Mouse (Mus musculus): ENCODE measurements around the gene Gm49711. TPM values are rescaled to one million over a fixed set of nuclear protein-coding genes. Genes with fewer than 3 reads are reported as not detected.

Gene Gm49711
- polyA plus RNA-seq, 1 experiment = not detected

DNA sequence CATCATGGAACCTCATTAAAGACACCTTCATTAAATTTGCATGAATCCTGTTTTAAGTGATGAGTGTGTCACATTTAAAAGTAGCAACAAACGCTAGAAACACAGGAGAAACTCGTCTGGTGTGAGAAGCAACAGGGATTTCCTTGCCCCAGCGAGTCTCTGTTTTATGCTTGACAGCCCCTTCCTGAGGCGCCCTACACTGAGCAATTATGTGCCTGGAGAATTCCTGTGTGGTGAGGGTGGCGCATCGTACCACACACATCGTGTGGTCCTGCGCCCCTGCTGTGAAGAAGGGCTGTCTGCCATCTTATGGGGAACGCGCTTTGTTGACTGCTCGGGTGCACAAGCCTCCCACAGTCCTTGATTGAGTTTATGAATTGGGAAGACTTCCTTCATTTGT lies 162.6 kb downstream of the Gm49711 start:
- Histone ChIP-seq H3K27ac (replicated peaks; ENCODE audit: low read depth, low read length) (no peak overlapping the region), H3K4me3 (ENCODE audit: insufficient read depth, low read depth, low read length) (no peak overlapping the region), H3K4me1 (ENCODE audit: control insufficient read depth, insufficient read depth, insufficient read length, low read length) (peaks cover 4% of the 10 kb centered on the region; the same call in 1 of the 2 replicates)

DNA sequence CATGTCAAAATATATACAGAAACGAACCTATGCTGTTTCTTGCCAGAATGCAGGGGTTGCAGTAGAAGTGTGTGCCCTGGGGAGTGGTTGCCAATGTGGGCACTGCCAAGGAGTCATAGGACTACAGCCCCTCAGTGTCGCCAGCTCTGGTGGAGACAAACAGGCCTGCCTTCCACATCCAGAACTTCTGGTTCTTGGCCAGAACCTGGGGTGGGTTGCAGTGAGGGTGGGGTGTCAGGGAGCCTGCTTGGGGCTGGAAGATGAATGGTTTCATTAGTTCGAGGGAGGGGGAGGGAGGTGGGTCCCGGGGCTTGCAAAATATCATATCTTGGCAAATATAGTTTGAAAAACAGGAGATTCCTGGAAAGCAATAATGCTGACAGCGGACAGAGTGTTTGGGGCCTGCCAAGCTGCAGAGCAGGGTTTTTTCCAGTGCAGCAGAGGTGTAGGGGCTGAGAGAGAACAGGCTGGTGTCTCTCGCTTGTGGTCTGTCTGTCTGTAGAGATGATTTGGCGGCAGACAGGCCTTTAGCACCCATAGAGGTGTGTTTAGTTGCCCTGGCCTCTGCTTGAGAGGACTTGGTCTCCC lies 170.3 kb downstream of the Gm49711 start:
- peaks cover 2% of the 10 kb centered on the region; the same call in 1 of the 2 replicates for H3K4me1 ChIP-seq (ENCODE audit: control insufficient read depth, insufficient read depth, insufficient read length, low read length)

DNA sequence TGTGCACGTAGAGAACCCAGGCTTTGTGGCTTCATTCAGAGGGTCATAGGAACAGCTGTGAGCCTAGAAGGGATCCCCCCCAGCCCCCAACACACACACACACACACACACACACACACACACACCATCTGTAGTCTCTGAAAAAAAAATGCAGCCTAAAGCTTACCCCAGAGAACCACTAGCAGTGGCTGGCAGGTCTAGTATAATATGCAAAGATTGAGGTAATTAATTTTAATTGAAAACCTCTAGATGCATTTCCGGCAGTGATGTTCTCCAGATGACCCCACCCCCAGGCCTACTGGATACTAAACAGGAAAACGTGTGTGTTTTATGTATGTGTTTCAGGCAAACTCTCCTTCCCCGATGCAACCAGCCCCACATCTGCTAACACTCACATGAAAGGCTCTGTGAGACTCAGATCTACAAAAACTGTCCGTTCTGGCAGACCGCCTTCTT lies 172.4 kb downstream of the Gm49711 start:
- Histone ChIP-seq H3K4me3 (ENCODE audit: insufficient read depth, low read depth, low read length) (no peak overlapping the region), H3K4me1 (ENCODE audit: control insufficient read depth, insufficient read depth, insufficient read length, low read length) (peaks cover under 1% of the 10 kb centered on the region; the same call in 1 of the 2 replicates), H3K27ac (replicated peaks; ENCODE audit: low read depth, low read length) (no peak overlapping the region)

More for the DNA sequence above, 170.3 kb downstream of the Gm49711 start:
- Histone ChIP-seq H3K4me3 (ENCODE audit: insufficient read depth, low read depth, low read length) (no peak overlapping the region), H3K27ac (replicated peaks; ENCODE audit: low read depth, low read length) (no peak overlapping the region)

DNA sequence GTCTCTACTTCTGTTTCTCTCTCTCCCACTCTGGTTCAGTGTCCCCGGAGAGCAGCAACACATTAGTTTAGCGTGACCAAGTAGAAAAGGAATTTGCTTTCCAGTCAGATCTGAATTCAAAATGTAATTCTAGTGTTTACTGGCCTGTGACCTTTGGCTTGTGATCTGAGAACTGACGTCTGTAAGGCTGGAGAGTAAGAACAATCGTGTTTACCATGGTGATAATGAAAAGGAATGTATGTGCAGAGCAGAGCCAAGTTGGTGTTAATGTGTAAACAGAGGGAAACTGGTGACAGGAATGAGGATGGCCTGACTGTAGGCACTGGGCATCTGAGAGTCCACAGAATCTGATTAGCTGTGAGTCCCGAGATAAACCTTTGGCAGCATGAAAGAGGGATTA lies 176.4 kb downstream of the Gm49711 start:
- no peak overlapping the region for H3K4me3 ChIP-seq (ENCODE audit: insufficient read depth, low read depth, low read length)
- no peaks in the 10 kb centered on the region for H3K4me1 ChIP-seq (ENCODE audit: control insufficient read depth, insufficient read depth, insufficient read length, low read length)
- H3K27ac ChIP-seq (replicated peaks; ENCODE audit: low read depth, low read length) = no peak overlapping the region

DNA sequence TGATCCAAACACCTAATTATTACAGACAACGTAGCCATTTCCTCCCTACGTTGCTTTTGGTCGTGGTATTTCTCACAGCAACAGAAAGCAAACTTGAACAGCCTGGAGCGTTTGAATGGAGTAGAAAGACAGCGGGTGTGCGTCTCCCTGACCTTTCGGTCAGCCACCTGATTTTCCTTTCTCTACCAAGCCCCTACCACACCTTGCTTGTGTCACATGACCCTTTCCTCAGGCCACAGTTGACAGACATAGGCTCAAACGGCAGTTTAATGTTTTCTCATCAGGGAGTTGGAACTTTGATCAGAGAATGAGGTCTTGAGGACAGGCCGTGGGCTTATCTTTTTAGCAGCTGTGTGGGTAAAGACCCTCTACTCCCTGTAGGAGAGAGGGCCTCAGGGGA lies 177.1 kb downstream of the Gm49711 start:
- H3K4me1 ChIP-seq (ENCODE audit: control insufficient read depth, insufficient read depth, insufficient read length, low read length) = no peaks in the 10 kb centered on the region
- no peak overlapping the region for H3K4me3 ChIP-seq (ENCODE audit: insufficient read depth, low read depth, low read length)
- H3K27ac ChIP-seq (replicated peaks; ENCODE audit: low read depth, low read length) = no peak overlapping the region

Other genes with a start within 250 kb of the Gm49711 start
- 108 and 144 TPM in 2 replicates for gene Mrps6, start within 50 bp of the Gm49711 start, polyA plus RNA-seq (2012; ENCODE audit: insufficient read depth, insufficient read length, missing spikeins)
- gene Slc5a3, start within 50 bp of the Gm49711 start, polyA plus RNA-seq (2012; ENCODE audit: insufficient read depth, insufficient read length, missing spikeins) = 9.0 and 12.6 TPM in 2 replicates
- not detected in 2 replicates for gene Kcne2, start 234.1 kb downstream of the Gm49711 start, polyA plus RNA-seq (2012; ENCODE audit: insufficient read depth, insufficient read length, missing spikeins)
- 111 and 158 TPM in 2 replicates for gene Smim11, start 243.0 kb downstream of the Gm49711 start, polyA plus RNA-seq (2012; ENCODE audit: insufficient read depth, insufficient read length, missing spikeins)